Mouse (Mus musculus): Measurements from ENCODE around the gene Styx. TPM values are rescaled to one million over a fixed set of nuclear protein-coding genes. Genes with fewer than 3 reads are reported as not detected.

Gene Styx
- 10 to 100 TPM; 15.2 to 22.0 TPM for total RNA-seq (2021)

DNA sequence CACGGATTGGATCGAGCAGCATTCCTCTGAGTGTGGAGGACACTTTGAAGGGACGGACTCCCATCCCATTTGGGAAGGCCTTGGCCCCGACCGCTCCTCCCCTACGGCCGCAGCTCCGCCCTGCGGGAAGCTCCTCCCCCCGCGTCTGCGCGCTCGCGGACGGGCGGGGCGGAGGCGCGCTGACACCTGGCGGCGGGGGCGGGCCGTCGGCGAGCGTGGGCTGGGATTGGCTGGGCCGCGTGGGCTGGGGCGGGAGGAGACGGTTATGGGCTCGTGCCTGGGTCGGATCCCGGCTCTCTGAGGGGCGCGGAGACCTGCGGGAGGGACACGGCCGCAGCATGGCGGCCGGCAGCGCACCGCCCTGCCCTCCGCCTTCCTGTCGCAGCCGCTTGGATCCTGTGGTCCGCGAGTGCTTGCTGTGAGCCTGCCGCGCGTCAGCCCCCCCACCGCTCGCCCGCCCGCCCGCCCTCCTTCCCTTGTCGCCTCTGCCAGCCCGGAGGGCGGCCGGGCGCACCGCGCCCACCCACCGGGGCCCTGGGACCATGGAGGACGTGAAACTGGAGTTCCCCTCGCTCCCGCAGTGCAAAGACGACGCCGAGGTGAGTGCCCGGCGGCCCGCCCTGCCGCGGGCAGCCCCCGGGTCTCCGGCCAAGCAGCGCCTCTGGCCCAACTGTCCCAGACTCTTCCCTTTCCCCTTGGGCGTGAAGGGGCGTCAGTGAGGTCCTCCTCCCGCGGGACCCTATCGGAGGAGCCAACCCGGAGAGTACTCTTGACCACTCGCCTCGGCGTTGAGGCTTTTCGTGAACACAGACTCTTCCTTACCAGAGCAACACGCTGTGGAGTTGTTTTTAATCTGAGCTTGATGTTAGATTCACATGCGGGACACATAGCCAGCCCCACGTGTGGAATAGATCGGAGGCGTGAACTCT, at the start of gene Styx:
TSS of gene Styx (plus strand) at position 163 of the 929 bp plus-strand sequence.
- DNase-seq (ENCODE audit: extremely low spot score in 1 of 2, low spot score in 2 of 2), result peak; percentile 89 to 97
- intact Hi-C loops (cut with DNase I), result no loop called here

- no peak for DNase-seq (ENCODE audit: extremely low spot score in 1 of 2, low spot score in 2 of 2)
- intact Hi-C loops (cut with DNase I), result no loop called here
Measured at GRCm38 (mm10) chr14:45303939-45304338, 47.0 kb upstream of the Styx start.

DNA sequence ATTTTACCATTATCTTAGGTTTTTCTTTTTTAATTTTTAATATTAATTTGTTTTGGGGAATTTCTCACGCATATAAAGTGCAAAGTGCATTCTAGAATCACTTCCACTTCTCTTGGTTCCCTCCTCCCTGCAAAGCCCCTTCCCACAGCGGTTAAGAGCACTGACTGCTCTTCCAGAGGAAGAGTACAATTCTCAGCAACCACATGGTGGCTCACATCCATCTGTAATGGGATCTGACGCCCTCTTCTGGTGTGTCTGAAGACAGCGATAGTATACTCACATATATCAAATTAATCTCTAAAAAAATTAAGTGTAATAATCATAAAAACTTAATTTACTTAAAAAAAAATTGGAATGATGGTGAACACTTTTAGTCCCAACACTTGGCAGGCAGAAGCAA, 46.5 kb upstream of the Styx start:
- no peak for DNase-seq (ENCODE audit: extremely low spot score in 1 of 2, low spot score in 2 of 2)
- intact Hi-C loops (cut with DNase I), result no loop called here

- intact Hi-C loops (cut with DNase I), result no loop called here
Measured at GRCm38 (mm10) chr14:45305852-45306251, 45.0 kb upstream of the Styx start.

GRCm38 (mm10) chr14:45307630-45308328, 43.1 kb upstream of the Styx start:
- intact Hi-C loops (cut with DNase I), result no loop called here
- no peak for DNase-seq (ENCODE audit: extremely low spot score in 1 of 2, low spot score in 2 of 2)

More at GRCm38 (mm10) chr14:45305852-45306251, 45.0 kb upstream of the Styx start:
- DNase-seq (ENCODE audit: extremely low spot score in 1 of 2, low spot score in 2 of 2), result no peak

- intact Hi-C loops (cut with DNase I), result no loop called here
- peak in 1 of 2 experiments; percentile 66 for DNase-seq (ENCODE audit: extremely low spot score in 1 of 2, low spot score in 2 of 2)
Measured at GRCm38 (mm10) chr14:45309646-45310045, 41.2 kb upstream of the Styx start.

GRCm38 (mm10) chr14:45310101-45310500, 40.8 kb upstream of the Styx start:
- intact Hi-C loops (cut with DNase I), result no loop called here
- no peak for DNase-seq (ENCODE audit: extremely low spot score in 1 of 2, low spot score in 2 of 2)

DNA sequence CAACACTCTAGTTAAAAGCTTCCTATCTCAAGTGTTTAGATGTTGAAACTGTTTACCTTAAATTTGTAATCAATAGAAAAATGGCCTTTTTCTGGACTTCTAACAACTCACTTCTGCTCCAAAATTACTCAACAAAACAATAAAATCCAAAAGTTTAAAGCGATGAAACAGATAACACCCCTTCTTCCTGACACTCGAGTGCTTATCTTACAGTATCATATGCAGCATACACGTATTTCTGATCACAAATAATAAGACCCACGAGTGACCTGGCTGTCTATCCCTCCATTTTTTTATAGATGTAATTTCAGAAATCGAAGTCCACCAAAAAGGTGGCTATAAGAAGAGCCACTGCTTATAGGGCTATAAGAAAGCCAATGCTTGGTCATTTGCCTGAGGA, 34.0 kb upstream of the Styx start:
- no peak for DNase-seq (ENCODE audit: extremely low spot score in 1 of 2, low spot score in 2 of 2)
- intact Hi-C loops (cut with DNase I), result no loop called here

DNA sequence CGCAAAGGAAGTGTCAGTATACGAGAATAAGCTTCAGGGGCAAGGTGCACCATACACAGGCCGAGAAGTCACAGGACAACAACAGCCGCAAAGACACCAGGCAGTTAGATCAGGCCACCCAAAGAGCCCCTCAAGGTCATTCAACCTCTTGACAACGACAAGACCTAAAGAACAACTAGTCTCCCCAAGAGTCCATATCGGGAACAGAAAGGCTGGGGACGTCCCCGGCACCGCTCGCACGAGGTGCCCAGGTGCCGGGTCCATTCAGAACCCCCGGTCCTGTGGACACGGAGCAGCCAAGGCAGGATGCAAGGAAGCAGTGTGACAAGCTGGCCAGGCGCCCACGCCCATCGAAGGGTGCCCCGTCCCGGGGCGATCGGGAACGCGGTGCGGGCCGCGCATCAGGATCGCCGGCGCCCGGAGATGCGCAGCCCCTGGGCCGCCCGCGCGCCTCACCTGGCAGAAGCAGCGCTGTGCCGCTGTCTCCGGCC, 32.9 kb upstream of the Styx start:
- intact Hi-C loops (cut with DNase I), result no loop called here
- DNase-seq (ENCODE audit: extremely low spot score in 1 of 2, low spot score in 2 of 2), result no peak

GRCm38 (mm10) chr14:45318426-45319236, 32.3 kb upstream of the Styx start, which contains the start of gene Ero1l:
Ero1l (minus strand) TSS chr14:45318771.
- peak; percentile 63 to 90 for DNase-seq (ENCODE audit: extremely low spot score in 1 of 2, low spot score in 2 of 2)
- intact Hi-C loops (cut with DNase I), result no loop called here

GRCm38 (mm10) chr14:45319237-45319610, 31.7 kb upstream of the Styx start:
- intact Hi-C loops (cut with DNase I), result no loop called here

GRCm38 (mm10) chr14:45320111-45320510, 30.8 kb upstream of the Styx start:
- intact Hi-C loops (cut with DNase I), result loop anchor here (10.0 kb wide), 1 partner anchor 455 kb away; no protein-coding TSS in a partner anchor
- DNase-seq (ENCODE audit: extremely low spot score in 1 of 2, low spot score in 2 of 2), result no peak

More at GRCm38 (mm10) chr14:45319237-45319610, 31.7 kb upstream of the Styx start:
- no peak for DNase-seq (ENCODE audit: extremely low spot score in 1 of 2, low spot score in 2 of 2)

DNA sequence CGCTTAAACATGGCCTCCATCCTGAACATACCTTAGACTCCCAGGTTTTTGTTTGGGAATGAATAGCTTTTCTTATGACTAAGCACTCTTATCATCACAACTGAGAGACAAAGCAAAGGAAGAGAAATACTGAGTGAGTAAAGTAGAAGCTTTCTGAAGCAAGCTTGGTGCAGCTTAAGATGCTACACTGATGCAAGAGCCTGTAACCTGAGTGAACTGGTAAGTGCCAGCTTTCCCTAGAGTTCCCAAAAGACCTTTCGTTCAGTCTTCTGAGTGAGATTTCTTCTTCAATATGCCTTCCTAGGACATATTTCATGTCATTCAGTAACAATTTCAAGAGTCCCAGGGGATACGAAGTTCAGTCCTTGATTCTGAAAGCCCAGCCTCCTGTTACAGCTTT, 29.8 kb upstream of the Styx start:
- intact Hi-C loops (cut with DNase I), result loop anchor here (10.0 kb wide), 1 partner anchor 454 kb away; no protein-coding TSS in a partner anchor
- no peak for DNase-seq (ENCODE audit: extremely low spot score in 1 of 2, low spot score in 2 of 2)

- DNase-seq (ENCODE audit: extremely low spot score in 1 of 2, low spot score in 2 of 2), result no peak
- intact Hi-C loops (cut with DNase I), result loop anchor here (10.0 kb wide), 1 partner anchor 453 kb away; no protein-coding TSS in a partner anchor
Measured at GRCm38 (mm10) chr14:45321622-45322021, 29.3 kb upstream of the Styx start.

GRCm38 (mm10) chr14:45322450-45322849, 28.4 kb upstream of the Styx start:
- intact Hi-C loops (cut with DNase I), result loop anchor here (10.0 kb wide), 1 partner anchor 452 kb away; no protein-coding TSS in a partner anchor

GRCm38 (mm10) chr14:45323320-45323719, 27.6 kb upstream of the Styx start:
- intact Hi-C loops (cut with DNase I), result loop anchor here (10.0 kb wide), 1 partner anchor 451 kb away; no protein-coding TSS in a partner anchor
- DNase-seq (ENCODE audit: extremely low spot score in 1 of 2, low spot score in 2 of 2), result no peak

More at GRCm38 (mm10) chr14:45322450-45322849, 28.4 kb upstream of the Styx start:
- DNase-seq (ENCODE audit: extremely low spot score in 1 of 2, low spot score in 2 of 2), result no peak

- DNase-seq (ENCODE audit: extremely low spot score in 1 of 2, low spot score in 2 of 2), result no peak
- intact Hi-C loops (cut with DNase I), result loop anchor here (10.0 kb wide), 1 partner anchor 449 kb away; no protein-coding TSS in a partner anchor
Measured at GRCm38 (mm10) chr14:45325471-45325870, 25.4 kb upstream of the Styx start.

DNA sequence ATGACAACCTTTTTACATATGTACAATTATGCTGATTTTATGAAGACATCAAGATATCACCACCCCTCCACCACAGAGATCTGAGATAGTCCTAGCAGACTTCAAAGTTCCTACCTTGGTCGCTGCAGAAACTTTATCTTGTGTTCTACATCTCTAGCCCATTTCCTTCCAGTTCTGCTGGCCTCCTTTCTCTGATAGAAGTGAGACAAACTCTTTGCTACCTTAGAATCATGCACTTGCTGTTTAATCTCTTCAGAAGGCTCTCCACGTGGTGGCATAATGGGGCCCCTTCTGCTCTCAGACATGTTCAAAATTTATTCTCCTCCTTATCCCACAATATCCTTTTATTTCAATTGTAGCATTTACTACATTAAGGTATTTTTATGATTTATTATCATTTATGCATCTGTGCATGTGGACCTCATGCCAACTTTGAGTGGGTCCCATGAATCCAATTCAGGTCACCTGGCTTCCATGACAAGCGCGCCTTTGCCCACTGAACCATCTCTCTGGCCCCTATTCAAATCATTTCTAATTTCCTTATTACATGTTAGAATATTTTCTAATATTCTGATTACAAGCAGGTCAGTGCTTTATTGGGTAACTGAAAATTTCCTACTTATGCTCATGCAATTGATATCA, 22.7 kb upstream of the Styx start:
- DNase-seq (ENCODE audit: extremely low spot score in 1 of 2, low spot score in 2 of 2), result no peak
- intact Hi-C loops (cut with DNase I), result loop anchor here (10.0 kb wide), 1 partner anchor 447 kb away; no protein-coding TSS in a partner anchor
